Mouse (Mus musculus) ES-E14 (cell line): ENCODE measurements around the gene Ccnyl1. TPM values are rescaled to one million over a fixed set of nuclear protein-coding genes. Genes with fewer than 3 reads are reported as not detected.

Experiments used
- DNase-seq: peaks from one replicate; pipeline ENCODE4 v3.0.0-alpha.2; 2013; ENCODE audit warnings: low read depth, low spot score
- H3K27ac ChIP-seq: 2 replicates; pipeline ENCODE4 v1.5.1; 2012; ENCODE audit warnings: low read depth, mild to moderate bottlenecking, low read length, moderate library complexity, mixed read lengths; ENCODE audit not compliant: poor library complexity, insufficient read depth, severe bottlenecking
- H3K36me3 ChIP-seq: 2 replicates; pipeline ENCODE4 v1.6.1; 2012; ENCODE audit warnings: mild to moderate bottlenecking, low read length, moderate library complexity, mixed read lengths; ENCODE audit not compliant: control insufficient read depth, poor library complexity, insufficient read depth, severe bottlenecking
- H3K4me1 ChIP-seq, 2 experiments: fragments of 150-350 bp in 1 of 2; sonication (generic) in 1 of 2; 2 replicates each; pipeline ENCODE4 v1.6.1; 2012; ENCODE audit warnings: low read length in 2 of 2, mild to moderate bottlenecking in 1 of 2, mixed read lengths in 1 of 2; ENCODE audit not compliant: control insufficient read depth in 2 of 2, insufficient read depth in 2 of 2, poor library complexity in 1 of 2
- H3K4me3 ChIP-seq, 2 experiments: fragments of 150-350 bp in 1 of 2; sonication (generic) in 1 of 2; 2 replicates each; pipeline ENCODE4 v1.5.1; 2012; ENCODE audit warnings: low read length in 2 of 2, low read depth in 1 of 2, mild to moderate bottlenecking in 1 of 2, mixed read lengths in 1 of 2; ENCODE audit not compliant: insufficient read depth in 1 of 2, poor library complexity in 1 of 2, severe bottlenecking in 1 of 2
- H3K9ac ChIP-seq: 2 replicates; pipeline ENCODE4 v1.6.1; 2012; ENCODE audit warnings: low read depth, mild to moderate bottlenecking, low read length, mixed read lengths; ENCODE audit not compliant: poor library complexity, insufficient read depth, severe bottlenecking
- H3K9me3 ChIP-seq: fragments of 150-350 bp; sonication (generic); 2 replicates; pipeline ENCODE4 v1.6.1; 2012; ENCODE audit warnings: low read depth, mild to moderate bottlenecking, low read length; ENCODE audit not compliant: control insufficient read depth, insufficient read depth
- CHD2 ChIP-seq: IDR thresholded peaks from 2 replicates; pipeline ENCODE4 v1.6.1; 2014; ENCODE audit warnings: mild to moderate bottlenecking, low read depth, low read length, inconsistent platforms
- HCFC1 ChIP-seq: IDR thresholded peaks from 2 replicates; pipeline ENCODE4 v1.6.1; 2012; ENCODE audit warnings: low read length, inconsistent platforms, borderline replicate concordance; ENCODE audit not compliant: insufficient read depth
- MAFK ChIP-seq: IDR thresholded peaks from 2 replicates; pipeline ENCODE4 v1.6.1; 2014; ENCODE audit warnings: mild to moderate bottlenecking, low read depth, low read length, inconsistent platforms; ENCODE audit not compliant: insufficient read depth
- ZC3H11A ChIP-seq: IDR thresholded peaks from 2 replicates; pipeline ENCODE4 v1.6.1; 2012; ENCODE audit warnings: low read depth, mild to moderate bottlenecking, inconsistent platforms, low read length, borderline replicate concordance
- ZNF384 ChIP-seq: IDR thresholded peaks from 2 replicates; pipeline ENCODE4 v1.6.1; 2012; ENCODE audit warnings: low read depth, low read length, inconsistent platforms
- in situ Hi-C, 2 experiments: fragments of 600-800 bp; cut with MboI; formaldehyde crosslinking; loops; one replicate each; pipeline ENCODE4 v1.15.1; 2025; ENCODE audit warnings: low sequenced_read_pairs in 2 of 2, inconsistent platforms in 1 of 2; ENCODE audit not compliant: unreplicated experiment in 2 of 2
- total RNA-seq: library from RNA; depleted of rRNA; stranded (reverse); fragments of 300-350 nt; gene quantifications from 2 replicates; pipeline ENCODE4 v1.2.3, GENCODE M21; 2012

Gene Ccnyl1
- total RNA-seq, 1 experiment, result 24.9 TPM

DNA sequence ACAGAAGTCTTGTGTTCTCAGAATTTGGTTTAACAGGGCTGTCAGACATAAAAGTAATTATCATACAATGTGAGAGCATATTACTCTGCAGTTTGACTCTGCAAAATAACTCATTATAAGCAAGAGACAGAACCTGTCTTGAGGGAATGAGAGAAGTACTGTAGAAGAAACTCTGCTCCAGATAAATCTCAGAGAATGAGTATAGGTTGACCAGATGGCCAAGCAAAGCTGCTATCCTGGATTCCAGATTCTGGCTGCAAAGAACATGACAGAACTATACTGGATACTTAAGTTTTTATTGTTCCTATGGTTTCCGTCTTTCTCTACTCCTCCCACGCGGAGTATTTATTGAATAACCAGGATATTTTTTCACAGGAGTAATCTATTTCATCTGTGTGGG lies 7.2 kb upstream of the Ccnyl1 start:
- Histone ChIP-seq H3K27ac (no peak overlapping the region), H3K4me3 (no peak overlapping the region), H3K36me3 (no peaks in the 10 kb centered on the region; the same call in 1 of the 2 replicates), H3K9me3 (no peaks in the 10 kb centered on the region), H3K9ac (no peak overlapping the region), H3K4me1 (no peaks in the 10 kb centered on the region)
- TF ChIP-seq ZNF384 (no peak), ZC3H11A (no peak)
- DNase-seq, result no peak
- in situ Hi-C loops, result no loop called here

GRCm38 (mm10) chr1:64684440-64684839 lies 5.8 kb upstream of the Ccnyl1 start:
- H3K9ac ChIP-seq, result no peak overlapping the region
- no peaks in the 10 kb centered on the region; the same call in 1 of the 2 replicates for H3K36me3 ChIP-seq
- in situ Hi-C loops, result no loop called here
- no peaks in the 10 kb centered on the region for H3K4me1 ChIP-seq
- no peak for DNase-seq
- no peak overlapping the region for H3K4me3 ChIP-seq
- no peak for TF ChIP-seq CHD2
- no peak for TF ChIP-seq MAFK
- H3K27ac ChIP-seq, result no peak overlapping the region
- H3K9me3 ChIP-seq, result no peaks in the 10 kb centered on the region

DNA sequence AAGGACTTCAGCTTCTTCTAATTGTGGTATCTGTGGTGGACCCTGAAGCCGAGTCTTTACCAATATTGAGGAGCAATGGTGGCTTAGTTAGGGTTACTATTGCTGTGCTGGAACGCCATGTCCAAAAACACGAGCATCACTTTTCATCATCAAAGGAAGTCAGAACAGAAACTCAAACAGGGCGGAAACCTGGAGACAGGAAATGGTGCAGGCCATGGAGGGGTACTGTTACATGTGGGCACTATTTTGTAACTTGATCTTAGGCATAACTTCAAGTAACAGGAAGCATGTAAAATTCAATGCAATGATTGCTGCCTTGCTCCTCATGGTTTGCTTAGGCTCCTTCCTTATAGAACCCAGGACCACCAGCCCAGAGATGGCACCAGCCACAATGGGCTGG lies 2.2 kb upstream of the Ccnyl1 start:
- no peaks in the 10 kb centered on the region for H3K4me1 ChIP-seq
- H3K27ac ChIP-seq, result no peak overlapping the region
- in situ Hi-C loops, result no loop called here
- H3K4me3 ChIP-seq, result no peak overlapping the region
- no peaks in the 10 kb centered on the region for H3K9me3 ChIP-seq
- no peaks in the 10 kb centered on the region; the same call in 1 of the 2 replicates for H3K36me3 ChIP-seq
- no peak overlapping the region for H3K9ac ChIP-seq
- DNase-seq, result no peak
- TF ChIP-seq CHD2 (no peak), HCFC1 (no peak), ZNF384 (no peak), MAFK (no peak), ZC3H11A (no peak)

- Histone ChIP-seq H3K36me3 (no peaks in the 10 kb centered on the region), H3K9ac (peak overlapping the region; percentile 83), H3K4me3 (peak overlapping the region; percentile 81 to 97), H3K4me1 (no peaks in the 10 kb centered on the region), H3K9me3 (no peaks in the 10 kb centered on the region), H3K27ac (no peak overlapping the region)
- no peak for DNase-seq
- TF ChIP-seq CHD2, result no peak
- TF ChIP-seq MAFK, result no peak
- no peak for TF ChIP-seq ZC3H11A
- no peak for TF ChIP-seq HCFC1
- TF ChIP-seq ZNF384, result no peak
- in situ Hi-C loops, result no loop called here
These were observed 568 bp upstream of the Ccnyl1 start for GRCm38 (mm10) chr1:64689561-64690212.

GRCm38 (mm10) chr1:64691121-64691551 lies 881 bp downstream of the Ccnyl1 start:
- in situ Hi-C loops, result no loop called here
- peak overlapping the region; percentile 90 to 96 for H3K4me3 ChIP-seq
- peak overlapping the region; percentile 90 for H3K9ac ChIP-seq
- H3K36me3 ChIP-seq, result no peaks in the 10 kb centered on the region
- DNase-seq, result no peak
- TF ChIP-seq CHD2 (no peak), MAFK (no peak), HCFC1 (no peak), ZC3H11A (no peak), ZNF384 (no peak)
- no peaks in the 10 kb centered on the region for H3K4me1 ChIP-seq
- no peaks in the 10 kb centered on the region for H3K9me3 ChIP-seq
- H3K27ac ChIP-seq, result peak overlapping the region; percentile 57; the same call in 1 of the 2 replicates
